Mouse (Mus musculus) spleen, postnatal 4 days (tissue): ENCODE results near the gene Tbc1d8.

Experiments
- DNase-seq, 2 experiments: peaks; one replicate each; pipeline ENCODE4 v3.0.0; 2022; ENCODE audit warnings: low spot score in 2 of 2

The Tbc1d8 gene

DNA sequence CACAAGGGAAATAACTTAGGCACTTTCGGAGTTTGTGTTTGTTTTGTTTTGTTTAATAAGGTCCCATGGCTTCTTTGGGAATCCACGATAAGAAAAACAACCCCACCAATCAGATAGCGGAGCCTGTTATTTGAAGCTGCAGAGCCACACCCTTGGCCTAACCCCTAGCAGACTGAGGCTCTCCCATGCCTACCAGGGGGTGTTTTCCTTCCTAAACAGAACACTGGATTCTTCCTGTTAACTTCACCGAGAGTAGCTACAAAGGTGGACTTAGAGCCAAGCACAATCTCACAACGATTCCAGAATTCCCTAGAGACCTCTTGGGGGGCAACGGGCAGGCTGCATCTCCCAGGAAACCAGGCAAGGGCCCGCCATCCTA lies 116.1 kb downstream of the Tbc1d8 start:
- DNase-seq: no peak

DNA sequence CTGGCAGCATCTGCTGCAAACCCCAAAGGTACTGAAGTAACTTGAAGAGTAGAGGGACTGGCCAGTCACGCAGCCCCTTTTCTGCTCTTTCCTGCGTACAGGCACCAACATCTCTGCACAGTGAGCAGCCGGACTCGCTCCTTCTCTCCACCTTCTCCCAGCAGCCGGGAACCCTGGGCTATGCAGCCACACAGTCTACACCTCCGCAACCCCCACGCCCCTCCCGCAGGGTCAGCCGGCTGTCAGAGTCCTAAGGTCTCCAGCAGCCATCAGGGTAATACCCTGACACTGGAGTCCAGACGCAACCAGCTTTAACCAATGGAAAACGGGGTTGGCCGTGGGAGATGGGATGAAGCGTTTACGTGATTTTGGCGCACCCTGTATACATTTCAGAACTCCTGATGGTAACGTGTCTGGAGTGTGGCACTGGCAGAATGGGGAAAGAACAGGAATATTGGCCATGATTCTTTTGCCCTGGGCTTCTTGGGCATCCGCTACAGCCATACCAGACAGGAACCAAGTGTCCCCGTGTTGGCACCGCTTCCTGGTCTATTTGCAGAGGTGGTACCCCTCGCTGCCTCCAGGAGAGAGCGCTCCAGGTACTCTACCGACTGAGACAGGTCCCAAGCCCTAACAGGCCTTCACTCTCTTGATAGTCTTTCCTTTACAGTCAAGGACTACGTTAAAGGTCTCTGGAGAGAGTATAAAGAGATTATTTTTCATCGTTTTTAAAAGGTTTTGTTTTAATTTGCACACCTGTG lies 116.6 kb downstream of the Tbc1d8 start:
- no peak for DNase-seq

DNA sequence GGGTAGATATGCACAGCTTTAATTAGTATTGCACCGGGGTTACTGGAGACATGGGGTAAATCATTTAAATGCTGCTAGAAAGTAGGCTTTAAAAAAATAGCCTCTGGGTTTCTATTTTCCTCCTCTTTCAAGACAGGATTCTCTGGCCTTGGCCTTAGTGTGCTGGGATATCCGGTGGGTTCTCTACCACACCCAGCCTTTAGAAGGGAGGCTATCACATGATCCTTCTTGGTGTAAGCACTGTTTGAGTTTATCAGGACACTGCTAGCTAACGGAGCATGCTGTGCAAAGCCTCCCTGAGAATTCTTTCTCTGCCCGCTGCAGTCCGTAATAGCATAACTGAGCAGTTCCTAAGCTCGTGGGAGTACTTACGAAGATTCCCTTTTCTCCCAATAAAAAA lies 129.1 kb downstream of the Tbc1d8 start:
- DNase-seq: no peak

DNA sequence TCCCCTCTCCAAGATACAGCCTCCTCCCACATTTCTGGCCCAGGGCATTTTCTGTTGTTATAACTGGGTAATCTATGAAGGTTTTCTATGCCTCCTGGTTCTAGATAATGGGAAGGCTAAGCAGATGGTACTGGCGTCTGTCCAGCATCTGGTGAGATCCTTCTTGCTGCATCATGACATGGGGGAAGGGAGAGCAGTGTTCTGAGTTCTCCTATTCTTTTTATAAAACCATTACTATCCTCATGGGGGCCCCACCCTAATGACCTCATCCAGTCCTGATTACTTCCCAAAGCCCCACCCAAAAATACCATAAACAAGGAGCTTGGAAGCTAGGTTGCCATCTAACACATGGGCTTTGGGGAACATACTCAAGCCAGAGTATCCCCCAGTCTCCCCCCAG lies 129.6 kb downstream of the Tbc1d8 start:
- no peak for DNase-seq

DNA sequence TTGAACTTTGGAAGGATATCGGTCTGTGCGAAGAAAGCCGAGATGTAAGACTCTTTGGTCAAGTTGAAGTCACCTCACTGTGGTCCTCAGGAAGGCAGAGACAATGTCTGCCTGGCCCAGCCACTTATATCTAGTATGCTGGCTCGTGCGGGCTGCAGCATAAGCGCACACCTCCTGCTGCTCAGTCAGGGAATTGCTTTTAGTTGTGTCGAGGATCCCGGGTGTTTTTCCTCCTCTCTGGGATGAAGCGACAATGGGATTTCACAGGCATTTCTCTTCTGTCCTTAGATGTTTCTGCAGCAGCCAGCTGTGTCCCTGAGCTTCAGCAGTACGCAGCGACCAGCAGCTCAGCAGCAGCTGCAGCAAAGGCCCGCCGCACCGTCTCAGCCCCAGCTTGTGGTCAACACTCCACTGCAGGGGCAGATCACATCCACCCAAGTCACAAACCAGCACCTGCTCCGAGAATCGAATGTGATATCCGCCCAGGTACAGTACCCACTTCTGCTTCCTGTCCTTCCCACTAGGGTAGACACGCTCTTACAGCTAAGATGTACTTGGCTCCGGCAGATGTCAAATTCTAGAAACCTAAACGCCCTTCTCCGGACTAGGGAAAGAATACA lies 133.5 kb downstream of the Tbc1d8 start:
- DNase-seq: no peak

DNA sequence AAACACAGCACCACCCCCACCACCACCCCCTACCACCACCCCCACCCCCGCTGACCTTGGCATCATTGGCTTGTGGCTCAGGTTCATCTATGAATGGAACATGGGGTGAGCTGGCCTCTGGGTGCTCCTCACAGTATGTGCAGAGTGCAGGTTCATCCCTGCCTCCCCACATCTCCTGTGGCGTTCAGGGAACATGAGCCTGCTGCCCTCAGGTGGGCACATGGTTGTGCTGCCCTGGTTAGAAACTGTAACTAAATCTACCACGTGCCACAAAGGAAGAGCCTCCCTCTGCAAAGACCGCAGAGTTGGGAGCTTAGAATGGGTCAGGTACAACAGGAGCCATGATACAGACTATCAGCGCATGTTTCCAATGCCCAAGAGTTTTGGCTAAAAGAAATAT lies 135.3 kb downstream of the Tbc1d8 start:
- DNase-seq: no peak

DNA sequence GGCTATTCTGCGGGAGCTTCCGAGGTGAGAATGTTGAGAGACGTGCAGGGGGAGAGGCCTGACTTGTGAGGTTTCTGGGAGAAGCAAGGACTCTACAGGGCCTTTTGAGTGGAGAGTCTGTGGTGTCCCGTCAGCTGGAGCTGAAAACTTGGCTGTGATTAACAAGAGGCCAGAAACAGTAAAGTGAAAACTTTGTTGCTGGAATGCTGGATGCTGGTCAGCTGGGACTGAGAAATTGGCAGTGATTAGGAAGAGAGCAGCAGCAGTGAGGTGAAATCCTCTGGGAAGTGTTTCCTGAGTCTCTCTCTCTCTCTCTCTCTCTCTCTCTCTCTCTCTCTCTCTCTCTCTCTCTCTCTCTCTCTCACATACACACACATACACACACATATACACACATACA lies 136.7 kb downstream of the Tbc1d8 start:
- no peak for DNase-seq

DNA sequence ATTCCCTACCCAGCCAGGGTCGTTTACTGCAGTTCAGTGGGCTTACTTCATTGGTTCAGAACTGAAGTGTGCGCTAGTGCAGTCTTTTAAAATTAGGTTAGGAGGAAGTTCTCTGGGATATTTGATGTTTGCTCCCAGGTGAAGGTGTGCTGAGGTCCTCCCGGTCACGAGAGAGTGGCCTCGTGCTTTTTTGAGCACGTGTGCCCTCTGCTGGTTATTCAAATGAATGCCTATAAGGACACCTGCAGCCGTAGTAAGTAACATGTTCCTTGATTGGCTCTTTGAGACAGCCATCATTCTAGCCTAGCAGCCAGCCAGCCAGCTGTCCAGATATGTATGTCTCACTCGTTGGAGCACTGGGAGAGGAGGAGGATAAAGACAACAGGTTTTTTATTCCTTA lies 137.9 kb downstream of the Tbc1d8 start:
- DNase-seq: no peak

DNA sequence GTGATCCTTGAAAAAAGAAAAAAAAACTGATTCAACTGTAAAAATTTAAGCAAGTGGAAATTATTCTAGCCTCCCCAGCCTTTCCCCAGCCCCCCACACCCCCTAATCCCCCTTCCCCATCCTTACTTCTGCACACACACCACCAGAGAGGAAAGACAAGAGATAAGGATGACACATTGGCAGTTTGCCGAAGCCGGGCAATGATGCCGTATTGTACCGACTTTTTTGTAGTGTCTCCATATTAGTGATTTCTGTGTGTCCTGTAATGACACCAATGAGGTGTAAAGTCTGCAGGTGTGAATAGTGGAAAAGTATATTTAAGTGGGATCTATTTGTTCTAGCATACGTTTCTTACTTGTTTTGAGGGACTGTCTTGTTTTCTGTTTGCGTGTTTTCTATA lies 138.4 kb downstream of the Tbc1d8 start:
- DNase-seq: no peak

DNA sequence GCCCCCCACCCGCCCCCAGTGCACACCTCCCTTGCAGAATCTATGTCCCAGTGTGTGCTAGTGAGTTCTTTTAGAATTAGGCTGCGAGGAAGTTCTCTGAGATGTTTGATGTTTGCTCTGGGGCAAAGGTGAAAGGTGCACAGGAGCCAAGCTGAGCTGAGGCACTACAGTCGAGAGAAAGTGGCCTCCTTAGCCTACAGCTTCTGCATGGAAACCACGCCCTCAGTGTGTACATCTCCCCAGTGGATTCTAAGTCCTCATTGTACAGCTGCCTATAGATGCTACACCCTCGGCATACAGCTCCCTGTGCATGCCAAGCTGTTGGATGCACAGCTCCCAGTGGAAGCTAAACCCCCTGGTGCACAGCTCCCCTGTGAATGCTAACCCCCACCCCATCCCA lies 139.1 kb downstream of the Tbc1d8 start:
- no peak for DNase-seq

DNA sequence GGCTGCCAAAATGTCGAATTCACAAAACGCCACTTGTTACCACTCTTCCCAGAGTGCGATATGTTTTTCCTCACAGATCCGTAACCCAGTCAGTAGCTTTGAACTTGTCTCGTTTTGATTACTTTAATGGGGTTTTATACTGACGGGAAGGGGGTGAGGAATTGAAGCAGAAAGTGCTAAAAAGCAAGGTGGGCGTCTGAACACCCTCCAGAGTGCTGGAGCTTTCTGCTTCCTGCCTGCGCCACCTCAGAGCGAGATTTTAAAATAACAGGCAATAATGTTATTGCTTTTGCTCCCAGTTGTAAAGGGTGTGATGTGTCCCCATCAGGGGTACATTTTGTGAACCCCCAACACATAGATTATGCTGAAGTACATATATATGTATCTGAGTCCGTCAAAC lies 139.7 kb downstream of the Tbc1d8 start:
- DNase-seq: no peak

DNA sequence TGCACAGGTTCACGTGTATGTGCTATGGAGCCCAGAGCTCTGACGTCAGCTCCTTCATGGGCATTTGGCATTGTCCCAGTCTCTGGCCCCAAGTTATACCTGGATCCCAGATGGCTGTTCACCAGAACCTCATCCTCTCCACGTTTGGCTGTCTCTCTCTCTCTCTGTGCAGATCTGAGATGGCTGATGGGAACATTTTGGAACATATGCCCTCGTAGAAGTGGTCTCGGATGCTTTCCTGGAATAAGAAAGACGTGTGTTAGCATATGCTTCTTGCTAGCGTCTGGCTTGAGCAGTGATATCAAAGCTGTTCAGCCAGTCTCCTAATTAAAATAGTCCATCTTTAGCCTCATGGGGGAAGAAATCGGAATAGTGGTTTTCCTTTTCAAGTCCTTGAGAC lies 141.8 kb downstream of the Tbc1d8 start:
- no peak for DNase-seq

DNA sequence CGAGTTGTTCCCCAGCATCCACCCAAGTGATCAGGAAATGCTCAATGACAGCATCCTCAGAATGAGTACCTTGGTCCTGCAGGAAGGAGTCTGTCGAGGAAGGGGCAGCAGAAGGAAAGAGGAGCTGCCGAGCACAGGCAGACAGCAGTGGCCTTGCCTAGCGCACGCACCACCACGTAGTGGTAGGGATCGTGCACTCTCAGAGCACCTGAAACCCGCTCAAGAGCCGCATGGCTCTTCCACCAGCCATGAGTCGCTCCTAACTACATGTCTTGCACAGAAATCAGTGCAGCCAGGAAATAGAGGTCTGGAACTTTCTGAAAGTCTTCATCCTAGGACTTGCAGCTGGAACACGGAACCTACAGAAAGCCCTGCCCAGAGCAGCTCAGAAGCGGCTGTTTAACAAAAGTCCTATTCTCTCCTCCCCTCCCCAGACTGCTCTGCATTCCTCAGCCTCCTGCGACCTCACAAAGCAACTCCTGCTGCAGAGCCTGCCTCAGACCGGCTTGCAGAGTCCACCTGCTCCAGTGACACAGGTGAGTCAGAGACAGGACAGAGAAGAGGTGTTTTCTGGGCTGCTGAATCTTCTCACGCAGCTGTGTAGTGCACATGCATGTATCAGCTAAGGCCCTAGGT lies 142.9 kb downstream of the Tbc1d8 start:
- DNase-seq: no peak

DNA sequence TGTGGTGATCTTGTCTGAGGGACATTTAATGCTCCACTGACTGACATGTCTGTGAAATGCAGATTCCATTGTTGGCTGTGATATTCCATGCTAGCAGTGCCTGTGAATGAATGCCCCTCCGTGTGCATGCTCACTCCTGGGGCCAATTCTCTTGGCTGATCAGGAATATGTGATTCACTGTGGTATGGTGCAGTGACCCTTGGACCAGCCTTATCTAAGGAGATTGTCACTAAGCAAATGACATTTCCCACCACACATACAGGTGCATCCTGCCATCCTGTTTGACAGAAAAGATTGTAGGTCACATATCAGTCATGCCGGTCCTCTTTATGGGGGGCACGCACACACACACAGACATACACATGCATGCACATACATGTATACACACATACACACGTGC lies 146.1 kb downstream of the Tbc1d8 start:
- DNase-seq: no peak

DNA sequence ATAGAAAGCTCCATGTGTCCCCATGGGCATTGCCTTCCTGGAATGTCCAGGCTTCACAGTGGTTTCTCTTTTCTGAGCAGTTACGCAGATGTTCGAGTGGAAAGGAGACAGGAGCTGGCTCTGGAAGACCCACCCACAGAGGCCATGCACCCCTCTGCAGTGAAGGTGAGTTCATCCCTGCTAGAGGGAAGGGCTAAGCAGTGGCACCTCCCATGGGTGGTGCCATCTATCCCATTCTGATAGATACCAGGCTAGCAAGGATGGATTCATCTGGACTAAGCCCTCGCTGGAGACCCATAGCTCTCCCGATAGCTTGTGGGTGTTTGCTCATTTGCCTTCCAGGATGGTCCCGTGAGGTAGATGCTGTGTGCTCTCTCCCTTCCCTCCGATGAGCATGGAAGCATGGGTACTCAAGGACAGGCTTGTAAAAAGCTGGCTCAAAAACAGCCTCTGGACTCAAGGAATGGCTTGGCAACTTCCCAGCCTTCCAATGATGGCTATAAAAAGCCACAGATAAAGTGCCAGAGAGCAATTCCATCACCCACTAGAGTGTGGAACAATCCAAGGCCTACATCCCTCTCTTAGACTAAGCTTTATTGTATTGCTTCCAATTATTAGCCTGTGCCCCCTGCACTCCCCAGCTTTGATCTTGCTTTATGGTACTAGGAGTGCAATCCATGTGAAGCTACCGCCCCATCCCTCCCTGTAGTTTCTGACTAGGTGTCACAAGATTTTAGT lies 147.5 kb downstream of the Tbc1d8 start:
- DNase-seq: no peak

DNA sequence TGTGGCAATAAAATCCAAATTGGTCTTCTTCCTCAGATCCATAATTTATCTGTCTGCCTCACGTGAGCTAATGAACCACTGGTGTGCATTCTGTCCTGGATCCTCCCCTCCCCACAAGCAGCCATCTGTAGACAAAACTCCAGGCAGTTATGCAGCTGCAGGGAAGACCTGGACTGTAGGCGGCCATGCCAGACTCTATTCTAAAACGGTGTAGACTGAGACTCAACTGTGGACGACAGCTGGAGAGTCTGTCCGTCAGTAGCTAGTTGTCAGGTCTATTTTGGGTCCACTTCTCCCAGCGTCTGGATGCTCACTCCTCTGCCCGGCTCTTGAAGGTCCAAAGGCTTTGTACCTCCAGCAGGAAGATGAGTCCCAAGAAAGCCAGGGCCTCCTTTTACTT lies 151.0 kb downstream of the Tbc1d8 start:
- DNase-seq: no peak

DNA sequence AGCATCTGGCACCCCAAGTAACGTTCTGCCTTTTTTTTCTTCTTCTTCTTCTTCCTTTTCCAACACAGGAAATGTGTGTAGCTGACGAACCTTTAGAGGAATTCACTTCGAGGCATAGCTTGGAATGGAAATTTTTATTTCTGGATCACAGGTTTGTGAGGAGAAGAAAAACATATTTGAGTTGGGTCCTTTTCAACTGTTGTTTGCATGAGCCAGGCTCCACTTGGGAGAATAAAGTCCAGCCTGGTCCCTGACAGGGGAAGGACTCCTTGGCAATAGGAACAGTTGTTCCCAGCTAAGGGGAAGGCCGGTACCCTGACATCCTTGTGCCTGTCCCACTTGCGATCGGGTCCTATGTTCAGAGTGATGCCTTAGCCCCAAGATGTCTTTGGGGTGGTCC lies 153.3 kb downstream of the Tbc1d8 start:
- no peak for DNase-seq

DNA sequence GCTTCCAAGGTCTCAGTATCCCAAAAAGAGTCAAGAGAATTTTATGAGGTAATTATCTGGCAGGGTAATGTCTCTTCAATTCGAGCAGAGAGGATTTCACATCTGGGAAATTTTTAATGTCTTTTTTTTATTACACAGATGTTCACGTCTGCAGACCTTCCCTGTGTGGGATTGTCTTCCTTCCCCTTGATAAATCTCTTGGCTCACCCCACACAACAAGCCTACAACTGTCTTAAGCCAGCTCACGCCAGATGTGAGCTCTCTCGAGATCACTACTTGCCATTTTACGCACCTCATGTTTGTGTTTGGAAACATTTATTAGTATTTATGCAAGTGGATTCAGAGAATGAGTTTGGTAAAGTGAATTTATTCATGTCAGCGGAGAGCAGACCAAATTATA lies 156.6 kb downstream of the Tbc1d8 start:
- DNase-seq: no peak
